Mouse (Mus musculus) CD4-positive helper T cell, adult 2 months (primary cell): ENCODE data around the gene Lrrn4.

Experiments used
- DNase-seq: peaks from one replicate; pipeline ENCODE4 v3.0.0-alpha.2; 2012; ENCODE audit warnings: low read depth, missing footprints, low spot score

The Lrrn4 gene

GRCm38 (mm10) chr2:132871663-132872062 is 9.0 kb downstream of the Lrrn4 start:
- no peak for DNase-seq

- DNase-seq = no peak
Observed at GRCm38 (mm10) chr2:132870286-132870685, 10.4 kb downstream of the Lrrn4 start.

GRCm38 (mm10) chr2:132869682-132870081 is 11.0 kb downstream of the Lrrn4 start:
- DNase-seq = no peak

GRCm38 (mm10) chr2:132867521-132867920 is 13.2 kb downstream of the Lrrn4 start:
- no peak for DNase-seq

- no peak for DNase-seq
Observed at GRCm38 (mm10) chr2:132863325-132863724, 17.4 kb downstream of the Lrrn4 start.

GRCm38 (mm10) chr2:132861456-132861855 is 19.2 kb downstream of the Lrrn4 start:
- DNase-seq = no peak

- no peak for DNase-seq
Observed at GRCm38 (mm10) chr2:132860435-132860834, 20.3 kb downstream of the Lrrn4 start.

GRCm38 (mm10) chr2:132856333-132856732 is 24.4 kb downstream of the Lrrn4 start:
- DNase-seq = no peak

- no peak for DNase-seq
Observed at GRCm38 (mm10) chr2:132853051-132853450, 27.6 kb downstream of the Lrrn4 start.

GRCm38 (mm10) chr2:132849141-132849540 is 31.6 kb downstream of the Lrrn4 start:
- DNase-seq = no peak

- no peak for DNase-seq
Observed at GRCm38 (mm10) chr2:132848361-132848760, 32.3 kb downstream of the Lrrn4 start.

- peak; percentile 9 for DNase-seq
Observed at GRCm38 (mm10) chr2:132847581-132847980, 33.1 kb downstream of the Lrrn4 start.

- peak; percentile 96 for DNase-seq
Observed at GRCm38 (mm10) chr2:132846407-132847358, 34.0 kb downstream of the Lrrn4 start, which contains the start of gene Crls1. Crls1 (plus strand) TSS chr2:132846666.

- no peak for DNase-seq
Observed at GRCm38 (mm10) chr2:132841071-132841470, 39.6 kb downstream of the Lrrn4 start.
